Mouse (Mus musculus) adrenal gland, adult (tissue): ENCODE measurements at regions not wholly inside any gene's neighbourhood (a gene's known extent, or its start where the extent isn't known, plus 50 kb on each side); places are given as distances from the start of the nearest gene placed in this dataset.

Source experiments
- DNase-seq, 2 experiments: peaks; one replicate each; pipeline ENCODE4 v3.0.0; 2022 to 2023; ENCODE audit warnings: low spot score in 1 of 2; ENCODE audit not compliant: inconsistent age in 2 of 2

- DNase-seq = no peak
Observed at GRCm38 (mm10) chr16:77328628-77329159, 273.2 kb downstream of the Gm11146 start.

- DNase-seq = no peak
Observed at GRCm38 (mm10) chr16:77328049-77328448, 273.8 kb downstream of the Gm11146 start.

- DNase-seq = peak; percentile 42 to 75
Observed at GRCm38 (mm10) chr16:77322338-77322737, 279.6 kb downstream of the Gm11146 start.

GRCm38 (mm10) chr16:77318150-77318549, 283.7 kb downstream of the Gm11146 start:
- no peak for DNase-seq

GRCm38 (mm10) chr16:77315354-77315753, 286.5 kb downstream of the Gm11146 start:
- no peak for DNase-seq

GRCm38 (mm10) chr16:77313195-77313594, 288.7 kb downstream of the Gm11146 start:
- DNase-seq = no peak

- DNase-seq = no peak
Observed at GRCm38 (mm10) chr16:77301270-77302171, 288.0 kb downstream of the Usp25 start.

GRCm38 (mm10) chr16:77300572-77301213, 287.2 kb downstream of the Usp25 start:
- DNase-seq = no peak

- DNase-seq = no peak
Observed at GRCm38 (mm10) chr16:77295574-77296355, 282.3 kb downstream of the Usp25 start.

- no peak for DNase-seq
Observed at GRCm38 (mm10) chr16:77292317-77292771, 278.8 kb downstream of the Usp25 start.

- DNase-seq = no peak
Observed at GRCm38 (mm10) chr16:77291723-77292316, 278.3 kb downstream of the Usp25 start.

- no peak for DNase-seq
Observed at GRCm38 (mm10) chr16:77284205-77284604, 270.7 kb downstream of the Usp25 start.

GRCm38 (mm10) chr16:77279916-77280315, 266.4 kb downstream of the Usp25 start:
- DNase-seq = no peak

- DNase-seq = no peak
Observed at GRCm38 (mm10) chr16:77279495-77279894, 266.0 kb downstream of the Usp25 start.

GRCm38 (mm10) chr16:77273306-77273705, 259.8 kb downstream of the Usp25 start:
- no peak for DNase-seq

- DNase-seq = no peak
Observed at GRCm38 (mm10) chr16:77268926-77269325, 255.4 kb downstream of the Usp25 start.

- no peak for DNase-seq
Observed at GRCm38 (mm10) chr16:77267679-77268078, 254.2 kb downstream of the Usp25 start.

GRCm38 (mm10) chr16:77252349-77252748, 238.8 kb downstream of the Usp25 start:
- peak in 1 of 2 experiments; percentile 35 for DNase-seq

- no peak for DNase-seq
Observed at GRCm38 (mm10) chr16:77251422-77251821, 237.9 kb downstream of the Usp25 start.

- DNase-seq = no peak
Observed at GRCm38 (mm10) chr16:77240876-77241275, 227.4 kb downstream of the Usp25 start.
